Mouse (Mus musculus): Measurements from ENCODE around the gene Pi16. TPM values are rescaled to one million over a fixed set of nuclear protein-coding genes. Genes with fewer than 3 reads are reported as not detected.
A peak's percentile ranks its signal among the peaks of the same experiment; 100 is the strongest.

Gene Pi16
- polyA plus RNA-seq, 1 experiment from 2014 or later, result 0.18 TPM

DNA sequence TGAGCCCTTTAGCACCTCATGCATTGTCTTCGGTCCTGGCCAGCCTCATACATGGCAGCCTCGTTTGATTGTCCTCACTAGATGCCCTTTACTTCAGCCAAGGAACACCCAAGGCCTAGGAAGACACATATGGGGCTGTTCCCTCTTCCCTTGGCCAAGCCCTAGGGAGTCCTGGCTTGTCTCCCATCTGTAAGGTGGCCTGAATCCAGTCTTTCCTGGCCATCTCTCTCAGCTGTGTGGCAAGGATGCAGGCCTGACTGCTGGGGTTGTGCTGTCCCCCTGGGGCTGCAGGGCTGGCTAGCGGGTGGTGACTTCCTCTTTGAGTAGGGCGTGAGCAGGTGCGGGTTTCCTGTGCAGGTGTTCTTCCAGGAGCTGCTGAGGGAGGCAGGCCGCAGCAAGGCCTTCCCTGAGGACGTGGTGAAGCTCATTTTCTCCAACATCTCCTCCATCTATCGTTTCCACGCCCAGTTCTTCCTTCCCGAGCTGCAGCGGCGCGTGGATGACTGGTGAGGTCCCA, 47.7 kb downstream of the Pi16 start:
- Histone ChIP-seq H3K36me3 (ENCODE audit: control insufficient read depth, insufficient read depth, low read length) (no peaks in the 10 kb centered on the region), H3K4me1 (replicated peaks; ENCODE audit: control insufficient read depth, insufficient read depth, low read length) (no peaks in the 10 kb centered on the region; the same call in none of the 2 replicates), H3K4me3 (ENCODE audit: low read depth, low read length) (no peak overlapping the region), H3K9me3 (ENCODE audit: control insufficient read depth, low read length) (no peaks in the 10 kb centered on the region), H3K27me3 (replicated peaks; ENCODE audit: control insufficient read depth, insufficient read depth, low read length) (no peaks in the 10 kb centered on the region), H3K4me2 (ENCODE audit: low read length) (no peak overlapping the region), H3K27ac (ENCODE audit: low read depth) (no peak overlapping the region), H3K9ac (ENCODE audit: low read length) (no peak overlapping the region)
- no peak for DNase-seq (ENCODE audit: low spot score)
- no peak for ATAC-seq (replicated peaks; ENCODE audit: low FRiP score, low TSS enrichment, low read depth)
- 91% methylated on average over 13 of the region's 13 CpGs for WGBS

DNA sequence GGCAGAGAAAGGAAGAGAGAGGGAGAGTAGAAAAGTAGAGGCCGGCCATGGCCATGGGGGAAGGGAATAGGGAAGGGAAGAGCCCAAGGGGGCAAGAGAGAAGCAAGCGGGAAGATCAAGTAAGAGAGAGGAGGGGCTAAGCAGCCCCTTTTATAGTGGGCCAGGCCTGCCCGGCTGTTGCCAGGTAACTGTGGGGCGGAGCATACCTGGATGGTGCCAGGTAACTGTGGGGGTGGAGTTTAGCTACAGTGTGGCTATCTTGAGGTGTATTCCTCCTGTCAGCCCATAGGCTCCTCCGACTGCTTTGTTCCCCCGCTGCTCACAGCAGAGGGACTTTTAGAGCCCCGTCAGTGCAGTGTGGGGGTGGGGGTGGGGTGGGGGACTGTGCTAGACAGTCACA, 51.2 kb downstream of the Pi16 start:
- no peak for DNase-seq (ENCODE audit: low spot score)
- H3K27ac ChIP-seq (ENCODE audit: low read depth), result no peak overlapping the region
- no peak overlapping the region for H3K9ac ChIP-seq (ENCODE audit: low read length)
- WGBS, result 10% methylated on average over 7 of the region's 7 CpGs
- no peaks in the 10 kb centered on the region for H3K9me3 ChIP-seq (ENCODE audit: control insufficient read depth, low read length)
- no peaks in the 10 kb centered on the region for H3K36me3 ChIP-seq (ENCODE audit: control insufficient read depth, insufficient read depth, low read length)
- peak overlapping the region; percentile 42 for H3K4me2 ChIP-seq (ENCODE audit: low read length)
- no peak overlapping the region for H3K4me3 ChIP-seq (ENCODE audit: low read depth, low read length)
- no peaks in the 10 kb centered on the region; the same call in 1 of the 2 replicates for H3K4me1 ChIP-seq (replicated peaks; ENCODE audit: control insufficient read depth, insufficient read depth, low read length)
- ATAC-seq (replicated peaks; ENCODE audit: low FRiP score, low TSS enrichment, low read depth), result peak; percentile 69
- H3K27me3 ChIP-seq (replicated peaks; ENCODE audit: control insufficient read depth, insufficient read depth, low read length), result no peaks in the 10 kb centered on the region

GRCm38 (mm10) chr17:29370984-29371723, 53.7 kb downstream of the Pi16 start:
- H3K27ac ChIP-seq (ENCODE audit: low read depth), result no peak overlapping the region
- H3K4me3 ChIP-seq (ENCODE audit: low read depth, low read length), result no peak overlapping the region
- no peaks in the 10 kb centered on the region; the same call in 1 of the 2 replicates for H3K4me1 ChIP-seq (replicated peaks; ENCODE audit: control insufficient read depth, insufficient read depth, low read length)
- no peaks in the 10 kb centered on the region for H3K9me3 ChIP-seq (ENCODE audit: control insufficient read depth, low read length)
- DNase-seq (ENCODE audit: low spot score), result peak; percentile 97
- H3K36me3 ChIP-seq (ENCODE audit: control insufficient read depth, insufficient read depth, low read length), result no peaks in the 10 kb centered on the region
- no peak overlapping the region for H3K9ac ChIP-seq (ENCODE audit: low read length)
- 9% methylated on average over 5 of the region's 5 CpGs for WGBS
- no peak overlapping the region for H3K4me2 ChIP-seq (ENCODE audit: low read length)
- H3K27me3 ChIP-seq (replicated peaks; ENCODE audit: control insufficient read depth, insufficient read depth, low read length), result no peaks in the 10 kb centered on the region
- ATAC-seq (replicated peaks; ENCODE audit: low FRiP score, low TSS enrichment, low read depth), result peak; percentile 44; the same call in 1 of the 2 replicates

DNA sequence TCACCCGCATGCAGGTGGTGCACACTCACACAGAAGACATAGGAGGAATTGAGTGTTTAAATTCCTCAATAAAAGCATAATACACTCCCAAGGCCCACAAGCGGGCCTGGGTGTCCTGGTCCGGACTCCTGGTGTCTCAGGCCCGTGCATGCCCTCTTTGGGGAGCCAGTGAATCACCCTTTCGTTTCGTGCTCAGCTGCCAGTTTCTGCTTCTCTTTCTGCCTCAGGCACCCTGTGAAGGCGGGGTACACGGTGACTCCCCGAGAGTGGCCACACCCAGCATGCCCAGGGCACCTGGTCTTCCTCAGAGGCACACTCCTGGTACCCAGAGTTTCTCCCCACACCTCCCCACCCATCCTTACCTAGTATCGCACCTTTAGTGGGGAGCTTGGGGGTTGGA, 58.4 kb downstream of the Pi16 start:
- 85% methylated on average over 10 of the region's 10 CpGs for WGBS
- ATAC-seq (replicated peaks; ENCODE audit: low FRiP score, low TSS enrichment, low read depth) (no peak), DNase-seq (ENCODE audit: low spot score) (no peak)
- Histone ChIP-seq H3K4me2 (ENCODE audit: low read length) (no peak overlapping the region), H3K36me3 (ENCODE audit: control insufficient read depth, insufficient read depth, low read length) (no peaks in the 10 kb centered on the region), H3K4me3 (ENCODE audit: low read depth, low read length) (no peak overlapping the region), H3K27ac (ENCODE audit: low read depth) (no peak overlapping the region), H3K27me3 (replicated peaks; ENCODE audit: control insufficient read depth, insufficient read depth, low read length) (no peaks in the 10 kb centered on the region), H3K9ac (ENCODE audit: low read length) (no peak overlapping the region), H3K4me1 (replicated peaks; ENCODE audit: control insufficient read depth, insufficient read depth, low read length) (no peaks in the 10 kb centered on the region), H3K9me3 (ENCODE audit: control insufficient read depth, low read length) (no peaks in the 10 kb centered on the region)

GRCm38 (mm10) chr17:29378056-29378455, 60.6 kb downstream of the Pi16 start:
- no peak for ATAC-seq (replicated peaks; ENCODE audit: low FRiP score, low TSS enrichment, low read depth)
- Histone ChIP-seq H3K36me3 (ENCODE audit: control insufficient read depth, insufficient read depth, low read length) (no peaks in the 10 kb centered on the region), H3K9me3 (ENCODE audit: control insufficient read depth, low read length) (no peaks in the 10 kb centered on the region), H3K27ac (ENCODE audit: low read depth) (no peak overlapping the region), H3K4me3 (ENCODE audit: low read depth, low read length) (no peak overlapping the region), H3K27me3 (replicated peaks; ENCODE audit: control insufficient read depth, insufficient read depth, low read length) (no peaks in the 10 kb centered on the region), H3K4me1 (replicated peaks; ENCODE audit: control insufficient read depth, insufficient read depth, low read length) (no peaks in the 10 kb centered on the region), H3K9ac (ENCODE audit: low read length) (no peak overlapping the region), H3K4me2 (ENCODE audit: low read length) (no peak overlapping the region)
- DNase-seq (ENCODE audit: low spot score), result no peak
- 69% methylated on average over 8 of the region's 8 CpGs for WGBS

Other genes with a start within 250 kb of the Pi16 start
- gene Cdkn1a, start 226.7 kb upstream of the Pi16 start, polyA plus RNA-seq (2014; fragmentation: Nextera tagmentation; extraction: Ambion mirVana), result 55.5 and 75.7 TPM in 2 replicates
- 0.26 and 0.71 TPM in 2 replicates for gene Rab44, start 203.5 kb upstream of the Pi16 start, polyA plus RNA-seq (2014; fragmentation: Nextera tagmentation; extraction: Ambion mirVana)
- gene Cpne5, start 79.5 kb upstream of the Pi16 start, polyA plus RNA-seq (2014; fragmentation: Nextera tagmentation; extraction: Ambion mirVana), result 12.9 and 14.6 TPM in 2 replicates
- gene Ppil1, start 53.5 kb upstream of the Pi16 start, polyA plus RNA-seq (2014; fragmentation: Nextera tagmentation; extraction: Ambion mirVana), result 165 and 170 TPM in 2 replicates
- gene BC004004, start 48.9 kb upstream of the Pi16 start, polyA plus RNA-seq (2014; fragmentation: Nextera tagmentation; extraction: Ambion mirVana), result 72.4 and 77.4 TPM in 2 replicates
- 292 and 324 TPM in 2 replicates for gene Mtch1, start 30.3 kb downstream of the Pi16 start, polyA plus RNA-seq (2014; fragmentation: Nextera tagmentation; extraction: Ambion mirVana)
- gene Fgd2, start 43.2 kb downstream of the Pi16 start, polyA plus RNA-seq (2014; fragmentation: Nextera tagmentation; extraction: Ambion mirVana), result 13.9 and 15.4 TPM in 2 replicates
- 13.3 and 13.6 TPM in 2 replicates for gene Pim1, start 173.1 kb downstream of the Pi16 start, polyA plus RNA-seq (2014; fragmentation: Nextera tagmentation; extraction: Ambion mirVana)
- gene Gm17657, start 232.0 kb downstream of the Pi16 start, polyA plus RNA-seq (2014; fragmentation: Nextera tagmentation; extraction: Ambion mirVana), result not detected in 2 replicates
- gene Tbc1d22b, start 232.1 kb downstream of the Pi16 start, polyA plus RNA-seq (2014; fragmentation: Nextera tagmentation; extraction: Ambion mirVana), result 13.9 and 14.0 TPM in 2 replicates
- gene Tmem217, start 234.7 kb downstream of the Pi16 start, polyA plus RNA-seq (2014; fragmentation: Nextera tagmentation; extraction: Ambion mirVana), result 0.30 and 0.39 TPM in 2 replicates